Mouse (Mus musculus) gastrocnemius, adult 18-20 months (tissue): Measurements from ENCODE around the gene Nrg4. TPM values are rescaled to one million over a fixed set of nuclear protein-coding genes. Genes with fewer than 3 reads are reported as not detected.

Experiments
- DNase-seq: peaks from one replicate; pipeline ENCODE4 v3.0.0; 2021; ENCODE audit warnings: low spot score
- total RNA-seq, 2 experiments: library from RNA; stranded (reverse); gene quantifications; 2 replicates each; pipeline ENCODE4 v1.2.3; 2021

The Nrg4 gene
- total RNA-seq, 2 experiments from 2014 or later: 1.2 to 1.8 TPM

DNA sequence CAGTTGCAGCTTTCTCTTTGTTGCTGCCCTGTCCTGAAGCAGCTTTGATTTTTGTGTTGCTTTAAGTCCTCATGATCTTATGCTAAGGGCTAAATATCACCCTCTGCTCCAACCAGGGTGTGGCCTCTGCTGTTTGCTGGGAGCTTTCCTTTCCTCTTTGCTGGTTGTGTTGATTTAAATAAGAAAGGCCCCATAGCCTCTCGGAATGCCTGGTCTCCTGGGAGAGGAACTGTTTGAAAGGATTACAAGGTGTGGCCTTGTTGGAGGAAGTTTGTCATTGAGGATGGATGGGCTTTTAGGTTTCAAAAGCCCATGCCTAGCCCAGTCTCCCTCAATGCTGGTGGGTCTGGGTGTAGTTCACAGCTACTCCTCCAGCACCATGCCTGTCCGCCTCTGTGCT lies 110.6 kb downstream of the Nrg4 start:
- no peak for DNase-seq

DNA sequence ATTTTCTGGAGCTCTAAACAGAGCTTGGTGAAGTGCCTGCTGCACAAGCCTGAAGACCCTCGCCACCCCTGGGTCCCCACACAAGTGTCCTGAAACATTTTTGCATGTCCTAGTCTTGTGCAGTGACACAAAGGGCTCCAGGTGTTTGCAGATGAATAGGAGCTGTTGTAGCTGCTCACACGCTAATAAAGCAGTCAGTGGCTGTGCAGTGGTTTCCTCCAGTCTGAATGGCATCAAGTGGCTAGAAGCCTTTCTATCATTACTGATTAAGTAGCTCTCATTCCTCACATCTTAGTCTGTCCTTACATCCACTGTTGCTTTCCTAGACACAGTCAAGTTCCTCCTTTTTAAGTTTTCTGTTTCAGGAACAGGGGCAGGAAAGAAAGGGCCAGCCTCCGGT lies 111.0 kb downstream of the Nrg4 start:
- DNase-seq: no peak

DNA sequence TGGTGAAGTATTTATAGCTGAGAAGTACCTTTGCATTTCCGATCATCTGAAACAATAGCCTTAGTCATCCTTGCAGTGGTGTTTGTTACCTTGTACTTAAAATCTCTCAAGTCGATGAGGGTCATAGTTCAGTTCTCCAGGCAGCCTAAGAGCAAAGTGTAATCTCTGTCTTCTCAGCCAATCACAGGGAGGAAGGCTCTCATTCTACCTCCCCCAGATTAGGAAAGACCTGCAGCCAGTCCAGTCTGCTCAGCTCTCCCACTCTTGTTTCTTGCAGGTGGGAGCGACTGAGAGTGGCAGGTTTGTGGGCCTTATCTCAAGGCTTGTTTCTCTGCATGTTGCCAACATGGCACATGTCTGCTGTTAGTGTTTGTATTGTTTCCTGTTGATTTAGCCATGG lies 111.6 kb downstream of the Nrg4 start:
- DNase-seq: no peak

DNA sequence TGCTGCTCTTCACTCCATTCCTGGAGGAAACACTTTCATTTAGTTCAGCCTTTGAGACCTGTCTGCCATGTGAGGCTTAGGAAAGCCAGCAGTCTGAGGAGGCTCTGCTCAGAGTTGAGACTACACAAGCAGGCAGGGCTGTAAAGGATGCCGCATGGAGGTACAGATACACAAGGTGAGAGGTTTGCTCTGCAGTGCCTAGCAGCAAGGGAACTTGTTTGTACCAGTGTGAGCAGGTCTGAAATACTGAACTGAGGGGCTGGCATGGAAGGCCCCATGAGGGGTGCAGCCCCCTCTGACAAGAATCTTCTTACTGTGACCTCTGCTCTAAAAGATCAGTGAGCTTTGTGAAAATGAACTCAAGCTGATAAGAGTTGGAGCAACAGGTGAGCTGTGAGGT lies 113.2 kb downstream of the Nrg4 start:
- DNase-seq: no peak

DNA sequence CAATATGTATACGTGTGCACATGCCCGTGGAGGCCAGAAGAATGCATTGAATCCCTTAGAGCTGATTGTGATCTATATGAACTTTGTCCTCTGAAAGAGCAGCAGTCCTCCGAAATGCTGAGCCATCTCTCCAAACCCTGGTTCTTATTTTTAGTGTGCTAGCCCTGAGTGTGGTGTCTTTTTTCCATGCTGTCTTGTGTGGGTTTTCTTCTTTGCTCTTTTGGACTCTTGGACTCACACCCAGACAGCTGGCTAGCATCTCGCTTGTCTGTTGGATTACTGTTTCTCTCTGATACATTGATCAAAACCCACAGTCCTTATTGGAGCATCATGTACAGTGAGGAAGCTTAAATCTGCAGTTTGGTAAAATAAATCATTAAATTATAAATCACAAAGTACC lies 115.0 kb downstream of the Nrg4 start:
- no peak for DNase-seq

DNA sequence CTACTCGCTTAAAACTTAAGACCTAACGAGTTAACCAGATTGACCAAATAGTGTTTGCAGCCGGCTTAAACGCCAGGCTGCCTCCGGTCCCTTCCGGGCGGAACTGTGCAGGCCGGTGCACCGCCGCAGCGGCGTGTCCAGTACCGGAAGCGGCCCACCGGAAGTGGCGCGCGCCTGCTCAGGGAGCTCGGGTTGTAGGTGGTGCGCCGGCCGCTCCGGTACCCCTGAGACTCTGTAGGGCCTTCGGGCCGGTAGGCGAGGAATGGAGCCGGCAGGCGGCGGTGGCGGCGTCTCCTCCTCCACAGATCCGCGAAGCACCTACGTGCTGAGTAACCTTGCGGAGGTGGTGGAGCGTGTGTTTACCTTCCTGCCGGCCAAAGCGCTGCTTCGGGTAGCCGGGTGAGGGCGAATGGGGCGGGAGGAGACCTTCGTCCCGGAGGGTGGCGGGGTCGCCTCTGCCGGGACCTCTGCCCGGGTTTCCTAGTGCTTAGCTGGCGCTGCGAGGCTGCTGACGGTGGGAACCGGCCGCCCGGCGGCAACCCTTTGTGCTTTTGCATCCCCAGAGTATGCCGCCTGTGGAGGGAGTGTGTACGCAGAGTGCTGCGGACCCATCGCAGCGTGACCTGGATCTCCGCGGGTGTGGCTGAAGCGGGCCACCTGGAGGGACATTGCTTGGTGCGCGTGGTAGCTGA lies 117.7 kb downstream of the Nrg4 start, which contains the start of gene Fbxo22:
Gene Fbxo22 (plus strand): TSS at position 136 of the 692 bp plus-strand sequence.
- peak; percentile 80 for DNase-seq

DNA sequence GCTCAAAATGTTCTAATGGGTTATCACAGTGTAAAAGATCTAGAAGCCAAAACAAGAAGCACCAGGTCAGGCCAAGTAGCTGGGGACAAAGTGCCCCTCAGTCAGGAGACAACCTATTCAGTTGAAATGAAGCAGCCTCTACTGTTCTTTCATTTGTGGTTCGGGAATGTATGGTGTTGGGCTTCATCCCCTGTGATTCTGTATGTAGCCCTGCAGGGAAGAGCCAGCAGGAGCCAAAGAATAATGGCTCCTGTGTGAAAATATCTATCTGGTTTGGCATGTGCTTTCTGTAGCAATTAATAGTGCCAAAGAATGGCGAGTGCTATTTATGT lies 118.2 kb downstream of the Nrg4 start:
- no peak for DNase-seq

DNA sequence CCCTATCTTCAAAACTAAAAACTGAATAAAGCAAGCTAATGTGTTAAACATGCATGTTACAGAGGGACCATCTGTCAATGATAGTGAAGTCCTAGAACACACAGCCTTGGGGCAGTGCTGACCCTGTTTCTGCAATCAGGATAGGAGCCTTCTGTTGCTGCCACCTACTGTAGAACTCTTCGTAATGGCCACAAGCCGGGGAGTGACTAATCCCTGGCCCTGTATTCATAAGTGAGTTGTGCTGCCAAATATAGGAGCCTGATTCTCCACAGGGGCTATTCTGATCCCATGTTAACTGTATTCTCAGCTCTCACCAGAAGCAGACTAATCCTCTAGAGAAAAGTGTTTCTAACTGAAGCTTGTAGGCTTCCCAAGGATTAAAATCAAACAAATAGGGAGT lies 127.3 kb downstream of the Nrg4 start:
- peak; percentile 27 for DNase-seq

DNA sequence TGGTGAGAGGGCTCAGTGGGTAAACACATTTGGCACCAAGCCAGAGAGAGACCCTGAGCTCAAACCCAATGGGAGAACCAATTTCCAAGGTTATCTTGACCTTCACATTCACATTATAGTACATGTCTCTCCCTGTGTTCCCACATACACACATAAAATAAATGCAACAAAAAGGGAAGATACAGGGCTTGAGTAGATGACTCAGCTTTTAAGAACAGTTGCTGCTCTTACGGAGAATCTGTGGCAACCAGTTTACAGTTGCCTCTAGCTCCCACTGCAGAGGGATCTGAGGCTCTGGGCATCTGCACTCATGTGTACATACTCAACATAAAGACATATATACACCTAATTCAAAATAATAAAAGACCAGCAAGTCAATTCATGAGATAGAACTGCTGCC lies 128.4 kb downstream of the Nrg4 start:
- DNase-seq: no peak

DNA sequence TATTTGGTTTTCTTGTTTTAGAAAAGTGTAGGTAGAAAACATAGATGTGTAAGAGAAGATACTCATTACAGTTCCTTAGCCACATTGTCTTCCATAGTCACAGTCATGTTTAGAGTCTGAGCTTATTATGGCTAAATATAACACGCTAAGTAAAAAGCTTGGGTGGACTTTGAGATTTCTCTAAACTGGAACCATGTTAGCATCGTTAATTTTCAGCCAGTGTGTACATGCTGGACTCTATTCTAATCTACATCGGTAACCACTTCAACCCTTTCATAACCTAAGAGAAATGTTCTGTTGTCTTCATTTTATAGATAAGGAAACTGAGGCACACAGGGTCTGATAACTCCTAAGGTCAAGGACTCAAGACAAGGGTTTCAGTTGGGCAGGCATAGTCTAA lies 130.8 kb downstream of the Nrg4 start:
- DNase-seq: no peak

DNA sequence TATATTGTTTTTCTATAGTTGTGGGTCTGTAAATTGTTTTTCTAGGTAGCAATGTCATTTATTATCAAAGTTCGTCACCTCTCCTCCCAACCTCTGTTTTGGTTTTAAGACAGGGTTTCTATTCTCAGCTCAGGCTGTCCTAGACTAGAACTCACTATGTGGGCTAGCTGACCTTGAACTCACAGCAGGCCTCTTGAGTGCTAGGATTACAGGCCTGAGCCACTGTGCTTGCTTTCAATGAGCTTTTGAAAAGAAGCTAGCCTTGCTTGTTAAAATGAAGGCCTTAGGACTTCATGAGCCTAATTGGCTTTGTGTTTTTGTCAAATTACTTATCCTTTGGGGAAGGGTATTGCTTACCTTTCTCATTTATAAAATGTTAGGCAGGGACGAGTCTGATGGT lies 152.4 kb downstream of the Nrg4 start:
- no peak for DNase-seq

DNA sequence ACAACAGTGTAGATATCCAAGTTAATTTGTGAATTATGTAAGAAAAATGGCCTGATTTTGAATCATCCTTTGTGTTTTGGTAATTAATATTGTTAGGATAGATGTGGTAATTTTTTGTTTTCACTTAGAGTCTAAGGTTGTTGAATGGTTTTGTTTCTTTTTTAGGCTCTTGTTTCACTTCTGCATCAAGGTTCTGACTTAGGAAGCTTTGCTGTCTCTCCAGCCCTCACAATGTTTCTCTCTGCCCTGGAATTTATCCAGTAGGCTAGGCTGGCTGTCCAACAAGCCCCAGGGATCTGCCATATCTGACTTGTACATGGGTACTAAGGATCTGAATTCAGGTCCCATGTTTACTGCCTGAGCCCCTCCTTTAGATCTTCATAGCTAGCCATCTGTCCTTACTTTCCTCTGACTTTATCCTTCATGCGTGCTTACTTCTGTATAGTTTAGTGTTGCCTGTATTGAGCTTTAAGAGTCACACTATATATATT lies 154.4 kb downstream of the Nrg4 start:
- DNase-seq: no peak

DNA sequence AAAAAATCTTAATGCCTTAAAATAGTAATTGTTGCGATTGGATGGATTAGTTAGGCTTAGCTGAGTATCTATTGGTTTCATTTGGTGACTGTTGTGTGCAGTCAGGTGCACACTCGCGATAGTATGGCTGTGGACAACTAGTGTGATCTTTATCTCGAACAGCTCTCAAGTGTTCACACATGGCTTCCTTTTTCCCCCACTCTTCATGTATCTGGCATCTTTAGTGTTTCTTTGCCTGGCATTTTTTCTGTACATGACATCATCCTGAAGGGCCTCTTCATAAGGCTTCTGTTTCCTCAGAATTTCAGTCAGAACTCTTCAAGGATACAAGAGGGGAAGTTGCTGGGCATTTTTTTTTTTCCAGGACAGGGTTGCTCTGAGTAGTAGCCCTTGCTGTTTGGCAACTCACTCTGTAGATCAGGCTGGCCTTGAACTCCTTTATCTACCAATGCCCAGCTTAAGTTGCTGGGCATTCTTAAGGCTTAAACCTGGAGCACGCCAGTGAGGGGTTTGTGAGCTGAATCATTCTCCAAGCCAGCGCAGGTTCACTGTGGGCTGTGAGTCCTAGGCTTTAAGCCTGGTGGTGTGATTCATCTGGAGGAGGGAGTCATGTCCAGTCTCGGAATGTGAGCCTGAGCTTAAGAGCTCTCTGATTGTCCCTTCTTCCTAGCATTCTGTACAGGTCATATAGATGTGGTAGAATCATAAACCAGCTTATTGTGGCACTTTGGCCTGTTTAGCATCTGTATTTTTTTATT lies 155.8 kb downstream of the Nrg4 start:
- no peak for DNase-seq

Other genes starting within 250 kb of the Nrg4 start
- gene Ube2q2, start 178.0 kb downstream of the Nrg4 start, total RNA-seq: 10 to 100 TPM; 36.0 to 36.3 TPM
- gene Fbxo22, start 117.9 kb downstream of the Nrg4 start, total RNA-seq: 10 to 100 TPM; 19.7 to 21.1 TPM
- 10 to 100 TPM in 1 of 2 experiments, 1 to 10 TPM in 1; 2.2 to 10.3 TPM for gene Tmem266, start 69 bp upstream of the Nrg4 start, total RNA-seq
- gene Etfa, start 185.4 kb upstream of the Nrg4 start, total RNA-seq: 100 to 1,000 TPM; 260 to 304 TPM
- not detected for gene Isl2, start 211.8 kb upstream of the Nrg4 start, total RNA-seq